Mouse (Mus musculus) brain, embryonic 14.5 days (tissue): ENCODE measurements around the gene Pid1.

Source experiments
- CTCF ChIP-seq: fragments of 200-500 bp; IDR thresholded peaks from 2 replicates; pipeline ENCODE4 v1.5.1; 2012; ENCODE audit warnings: inconsistent platforms, mild to moderate bottlenecking, moderate library complexity, borderline replicate concordance; ENCODE audit not compliant: insufficient read depth, insufficient read length; ENCODE audit errors: extremely low read depth
- POLR2A ChIP-seq: fragments of 200-500 bp; IDR thresholded peaks from 2 replicates; pipeline ENCODE4 v1.6.1; 2012; ENCODE audit warnings: mild to moderate bottlenecking, inconsistent platforms, borderline replicate concordance; ENCODE audit not compliant: poor library complexity, insufficient read depth, insufficient read length, severe bottlenecking; ENCODE audit errors: extremely low read depth

DNA sequence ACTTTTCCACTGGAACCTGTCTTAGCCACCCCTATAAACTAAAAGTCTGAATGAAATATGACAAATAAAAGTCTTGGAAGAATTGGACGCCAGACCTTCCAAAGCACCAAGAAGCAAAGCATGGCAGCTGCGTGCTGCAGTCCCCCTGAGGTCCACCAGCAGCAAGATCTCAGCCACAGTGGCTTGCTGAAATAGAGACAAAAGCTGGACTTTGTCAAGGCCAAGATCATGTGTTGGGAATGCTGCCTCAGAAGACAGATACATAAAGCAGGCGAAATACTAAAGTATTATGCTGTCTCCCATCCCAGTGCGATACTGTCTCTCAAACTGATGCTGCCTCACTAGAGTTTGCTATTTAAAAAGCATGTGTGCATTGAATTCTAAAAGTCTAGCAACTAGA is 35.1 kb upstream of the Pid1 start:
- TF ChIP-seq POLR2A, result no peak
- no peak for TF ChIP-seq CTCF
